Mouse (Mus musculus): ENCODE measurements around the gene Spag6.
A peak's percentile ranks its signal among the peaks of the same experiment; 100 is the strongest.

The Spag6 gene

DNA sequence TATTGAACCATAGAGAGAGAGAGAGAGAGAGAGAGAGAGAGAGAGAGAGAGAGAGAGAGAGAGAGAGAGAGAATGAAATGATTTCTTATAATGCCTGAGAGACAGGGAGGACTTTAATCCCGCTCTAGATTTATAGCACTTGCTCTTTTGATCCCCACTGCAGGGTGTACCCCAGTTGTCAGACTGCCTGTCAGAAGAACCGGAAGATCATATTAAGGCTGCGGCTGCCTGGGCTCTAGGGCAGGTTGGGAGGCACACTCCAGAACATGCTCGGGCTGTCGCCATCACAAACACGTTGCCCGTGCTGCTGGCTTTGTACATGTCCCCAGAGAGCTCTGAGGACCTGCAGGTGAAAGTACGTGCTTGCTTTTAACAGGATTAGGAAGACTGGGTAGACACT lies 43.2 kb downstream of the Spag6 start:
- DNase-seq: no peak

DNA sequence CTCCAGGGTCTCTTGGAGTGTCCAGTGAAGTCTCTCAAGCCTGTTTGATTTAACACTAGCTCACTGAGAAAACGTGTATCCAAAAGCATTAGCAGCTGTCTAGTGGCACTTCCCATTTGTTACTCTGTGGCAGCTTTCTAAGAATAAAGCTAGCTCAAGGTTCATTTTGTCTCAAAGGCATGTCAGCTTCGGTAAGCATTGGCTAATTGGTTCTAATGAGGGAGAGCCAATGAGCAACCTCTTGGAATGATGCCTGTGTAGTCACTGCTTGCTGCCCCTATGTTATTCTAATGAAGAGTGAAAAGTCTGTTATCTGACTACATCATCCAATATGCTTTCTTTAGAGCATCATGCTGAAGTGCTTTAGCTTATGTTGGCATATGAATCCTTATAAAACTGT lies 45.4 kb downstream of the Spag6 start:
- no peak for DNase-seq

DNA sequence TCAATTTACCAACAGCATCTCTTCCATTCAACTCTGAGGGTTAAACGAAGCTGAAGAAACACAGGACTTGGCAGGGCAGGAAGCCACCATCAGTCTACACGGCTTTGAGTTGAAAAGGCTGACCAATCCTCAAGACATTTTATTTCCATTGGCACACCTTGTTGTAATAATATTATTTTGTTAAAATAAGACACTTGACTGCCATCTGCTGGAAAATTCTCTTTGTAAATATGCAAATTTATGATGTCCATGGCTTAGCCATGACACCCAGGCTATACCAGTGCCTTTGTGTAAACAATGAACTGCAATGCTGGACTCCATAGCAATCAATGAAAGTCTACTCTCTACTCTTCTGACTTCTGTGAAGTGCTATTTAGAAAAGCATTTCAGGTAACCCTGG lies 62.3 kb downstream of the Spag6 start:
- no peak for DNase-seq

DNA sequence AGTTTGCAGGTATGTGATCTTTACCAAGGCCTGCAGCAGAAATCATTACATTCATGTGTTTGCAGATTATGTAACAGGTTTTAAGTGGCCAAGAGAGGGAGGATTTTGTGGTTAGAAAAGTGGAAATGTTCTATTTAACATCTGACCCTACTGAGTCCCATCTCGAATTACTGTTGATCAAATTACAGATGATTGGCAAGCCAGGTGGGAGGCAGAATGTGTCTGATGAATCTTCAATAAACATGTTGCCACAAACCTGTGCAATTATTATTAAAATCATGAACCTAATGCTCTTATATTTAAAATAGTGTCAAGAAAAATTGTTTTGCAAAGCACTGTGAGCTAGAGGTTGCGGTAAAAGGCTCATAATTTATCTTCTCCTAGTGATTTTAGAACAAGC lies 71.0 kb downstream of the Spag6 start:
- no peak for DNase-seq

DNA sequence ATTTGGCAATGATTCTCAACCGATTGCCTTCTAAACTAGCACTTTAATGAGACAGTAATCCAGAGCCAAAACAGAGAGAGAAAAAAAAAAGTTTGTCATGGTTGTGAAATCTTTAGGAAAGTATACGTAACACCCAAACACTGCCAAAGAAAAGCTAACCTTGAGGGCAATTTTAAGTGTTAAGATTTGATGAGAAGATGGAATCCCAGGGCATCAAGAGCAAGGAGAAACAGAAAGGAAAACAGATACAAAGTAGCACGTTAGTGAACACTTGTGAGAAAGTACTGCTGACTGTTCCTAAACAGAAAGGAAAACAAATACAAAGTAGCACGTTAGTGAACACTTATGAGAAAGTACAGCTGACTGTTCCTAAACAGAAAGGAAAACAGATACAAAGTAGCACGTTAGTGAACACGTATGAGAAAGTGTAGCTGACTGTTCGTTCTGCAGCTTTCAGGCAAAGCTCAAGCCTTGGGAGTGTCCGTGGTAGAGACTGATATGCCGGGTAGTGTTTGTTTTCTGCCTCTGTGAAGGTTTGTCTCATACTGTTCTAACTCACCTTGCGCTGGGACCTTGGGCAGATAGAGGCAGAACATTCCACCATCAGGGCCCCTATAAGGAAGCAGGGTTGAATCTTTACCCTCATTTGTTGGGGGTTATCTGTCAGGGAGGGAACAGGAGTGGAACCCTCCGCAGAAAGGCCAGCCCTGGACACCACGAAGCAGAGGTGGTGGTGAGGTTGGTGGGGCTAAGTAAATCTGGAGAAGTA lies 71.8 kb downstream of the Spag6 start:
- peak in 1 of 2 experiments; percentile 1 for DNase-seq

DNA sequence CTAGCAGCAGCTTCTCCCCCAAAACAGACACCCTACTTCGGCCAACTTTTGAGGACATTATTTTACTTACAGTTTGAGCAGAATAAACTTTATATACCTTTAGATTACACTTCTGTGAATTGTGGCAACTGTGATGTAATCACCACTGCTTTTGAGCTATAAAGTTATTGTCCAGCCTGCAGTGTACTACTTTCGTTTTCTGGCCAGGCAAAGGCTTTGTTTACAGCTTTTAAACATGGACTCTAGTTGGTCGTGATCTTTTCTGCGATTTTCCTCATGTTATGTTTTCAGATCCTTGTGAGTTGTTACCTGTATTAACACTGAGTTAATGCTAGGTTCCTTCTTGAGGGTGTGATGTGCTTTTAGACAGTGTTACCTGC lies 72.6 kb downstream of the Spag6 start:
- DNase-seq: no peak

DNA sequence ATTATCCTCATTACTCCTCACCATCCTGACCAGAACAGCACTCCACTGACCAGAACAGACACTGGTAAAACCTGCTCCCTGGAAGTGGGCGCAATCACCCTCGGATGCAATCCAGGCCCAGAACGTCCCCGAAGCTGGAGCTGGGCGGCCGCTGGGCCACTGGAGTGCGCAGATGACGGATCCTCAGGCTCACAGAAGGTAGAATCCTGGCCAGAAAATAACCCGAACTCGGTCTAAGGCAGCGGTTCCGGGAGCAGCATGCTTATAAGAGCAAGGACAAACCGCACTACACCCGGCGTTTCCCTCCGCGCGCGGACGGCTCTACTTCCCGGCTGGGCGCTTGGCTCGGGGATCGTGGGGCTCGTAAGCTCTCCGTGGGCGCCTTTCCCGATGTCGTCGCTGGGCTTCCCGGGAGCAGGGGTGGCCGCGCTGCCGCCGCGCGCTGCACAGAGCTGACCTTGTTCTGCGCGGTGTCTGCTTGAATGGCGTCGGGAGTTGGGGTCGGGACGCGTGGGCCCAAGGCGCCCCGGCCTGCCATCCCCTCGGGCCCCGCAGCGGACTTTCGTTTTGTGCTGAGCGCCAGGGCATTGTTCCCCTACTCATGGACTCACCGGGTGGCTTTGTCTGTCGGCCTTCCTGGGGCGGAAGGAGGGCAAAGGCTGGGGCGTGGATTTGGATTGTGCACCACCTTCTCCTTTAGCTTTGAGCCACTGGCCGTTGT lies 73.1 kb downstream of the Spag6 start:
- peak; percentile 57 for DNase-seq

DNA sequence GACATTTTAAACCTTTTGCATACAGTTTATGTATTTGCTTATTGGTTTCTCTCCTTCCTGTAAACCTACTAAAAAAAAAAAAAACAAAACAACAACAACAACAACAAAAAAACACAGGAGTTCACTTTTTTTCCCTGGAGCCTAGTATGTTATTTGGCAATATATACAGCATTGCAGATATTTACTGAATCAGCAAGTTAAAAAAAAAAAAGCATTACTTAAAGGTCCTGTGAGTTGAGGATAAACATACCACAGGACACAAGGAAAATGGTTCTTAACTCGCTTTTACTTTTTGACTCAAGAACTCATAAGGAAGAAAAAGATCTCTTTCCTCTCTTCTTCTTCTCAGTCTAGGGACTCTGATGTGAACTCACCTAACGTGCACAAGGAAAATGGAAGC lies 74.6 kb downstream of the Spag6 start:
- no peak for DNase-seq

DNA sequence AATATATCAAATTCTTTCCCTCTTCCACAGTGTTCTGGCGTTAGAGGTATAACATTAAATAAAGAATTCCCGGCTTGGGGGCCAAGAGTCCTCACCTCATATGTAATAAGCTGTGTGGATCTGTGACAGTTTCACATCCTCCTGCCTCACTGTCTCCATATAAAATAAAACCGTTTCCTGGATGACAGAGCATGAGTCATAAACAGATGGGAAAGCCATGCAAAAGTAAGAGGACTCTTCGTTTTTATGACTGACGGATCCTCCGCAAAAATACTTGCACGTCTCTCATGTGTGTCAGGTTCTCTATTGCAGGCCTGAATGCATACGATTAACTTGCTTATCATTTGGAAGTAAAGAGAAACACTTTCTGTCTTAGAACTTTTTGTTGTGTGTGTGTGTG lies 78.6 kb downstream of the Spag6 start:
- DNase-seq: no peak

DNA sequence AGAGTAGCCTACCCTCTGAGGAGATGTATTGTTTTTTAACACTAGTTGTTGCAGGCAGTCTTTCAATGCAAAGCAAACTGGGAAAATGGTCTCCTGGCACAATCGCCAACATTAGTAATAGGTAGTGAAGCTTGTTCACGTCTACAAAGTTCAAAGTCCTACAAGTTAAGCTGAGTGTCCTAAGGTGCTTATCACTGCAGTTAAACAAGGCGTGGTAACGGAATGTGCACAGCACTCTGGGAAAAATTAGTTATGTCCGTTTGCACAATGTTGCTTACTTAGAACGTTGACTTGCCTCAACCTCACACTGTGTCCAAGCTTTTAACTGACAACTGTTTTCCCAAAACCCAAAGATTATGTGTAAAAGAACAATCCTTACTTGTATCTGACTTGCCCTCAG lies 80.5 kb downstream of the Spag6 start:
- no peak for DNase-seq

DNA sequence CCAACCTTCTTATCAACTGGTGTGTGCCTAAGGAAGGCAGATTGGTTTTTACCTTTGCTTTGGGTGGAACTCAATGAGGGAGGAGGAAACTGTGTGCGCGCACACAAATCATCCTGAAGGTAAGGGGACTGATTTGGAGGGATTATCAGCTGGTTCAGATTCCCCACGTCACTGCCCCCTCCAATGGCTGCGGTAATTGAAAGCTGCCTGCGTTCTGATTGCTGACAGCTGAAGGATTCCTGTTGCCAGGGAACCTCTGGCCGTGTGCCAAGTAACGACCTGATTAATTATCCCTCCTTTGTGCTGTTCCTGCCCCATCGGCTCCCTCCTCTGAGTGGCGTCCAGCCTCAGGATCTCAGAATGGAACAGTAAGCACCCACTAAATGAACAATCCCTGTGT lies 84.4 kb downstream of the Spag6 start:
- DNase-seq: no peak

DNA sequence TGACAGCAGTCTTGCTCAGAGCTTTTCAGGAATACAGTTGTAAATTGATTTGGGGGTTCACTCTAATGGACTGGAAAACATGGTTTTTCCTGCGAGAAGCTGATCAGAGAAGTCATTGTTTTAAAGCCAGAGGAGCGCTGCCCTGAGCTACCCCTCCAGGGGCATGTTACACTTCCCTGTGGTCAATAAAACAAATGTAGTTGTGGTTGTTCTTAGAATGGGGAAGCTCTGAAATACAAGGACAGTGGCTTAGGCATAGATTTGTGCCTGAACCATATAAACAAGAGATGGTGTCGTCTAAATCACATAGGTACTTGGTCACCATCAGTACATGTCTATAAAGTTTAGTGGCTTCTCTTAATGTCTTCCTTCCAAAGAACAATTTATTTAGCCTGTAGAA lies 86.0 kb downstream of the Spag6 start:
- no peak for DNase-seq

DNA sequence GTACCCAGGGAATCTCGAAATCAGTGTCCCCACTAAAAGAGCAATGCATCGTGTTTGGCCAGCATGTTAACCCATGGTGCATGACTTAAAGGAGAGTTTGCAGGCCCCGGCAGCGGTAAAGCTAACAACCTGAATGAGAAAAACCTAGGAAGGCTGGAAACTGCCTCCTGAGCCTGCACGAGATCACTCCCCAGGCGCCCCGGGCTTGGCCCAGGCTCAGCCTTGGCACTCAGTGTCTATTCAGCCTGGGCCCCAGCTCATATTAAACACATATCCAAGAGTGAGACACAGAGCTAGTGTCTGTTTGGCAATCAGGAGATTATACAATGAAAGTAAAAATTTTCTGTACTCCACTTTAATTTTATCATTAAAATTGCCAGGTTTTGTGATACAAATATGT lies 87.5 kb downstream of the Spag6 start:
- no peak for DNase-seq

DNA sequence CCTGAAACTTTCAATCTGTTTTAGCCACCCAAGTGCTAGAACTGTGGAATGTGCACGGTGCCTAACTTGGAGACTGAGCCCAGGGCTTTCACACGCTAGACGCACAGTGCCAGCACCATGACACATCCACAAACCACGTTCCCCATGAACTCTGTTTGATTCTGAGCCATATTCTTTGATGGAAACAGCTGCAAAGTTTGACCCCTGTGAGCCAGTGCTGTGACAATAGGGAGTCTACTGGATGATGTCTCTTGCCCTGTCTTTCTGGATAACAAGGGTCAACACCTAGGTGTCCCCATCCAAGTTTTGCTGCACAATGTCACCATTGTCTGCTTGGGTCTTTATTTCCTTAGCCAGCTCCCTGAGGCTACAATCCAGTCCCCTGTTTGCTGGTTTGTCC lies 100.4 kb downstream of the Spag6 start:
- DNase-seq: no peak

DNA sequence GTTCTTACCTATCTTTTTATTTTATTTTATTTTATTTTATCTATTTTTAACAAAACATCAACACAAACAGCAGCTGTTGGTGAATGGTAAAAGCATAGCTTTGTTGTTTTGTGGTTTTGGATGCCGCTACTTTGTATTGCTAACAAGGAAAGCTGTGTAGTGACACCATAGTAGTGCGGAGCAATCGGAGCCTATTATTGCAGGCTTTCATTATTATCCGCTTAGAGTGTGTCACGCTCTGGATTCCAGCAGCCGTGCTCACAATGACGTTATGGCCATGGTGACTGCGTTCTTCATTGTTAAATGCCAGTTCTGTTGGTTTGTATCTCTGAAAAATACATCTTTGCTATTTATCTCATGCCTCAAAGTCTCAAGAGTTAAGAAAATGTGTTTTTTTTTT lies 103.9 kb downstream of the Spag6 start:
- no peak for DNase-seq

DNA sequence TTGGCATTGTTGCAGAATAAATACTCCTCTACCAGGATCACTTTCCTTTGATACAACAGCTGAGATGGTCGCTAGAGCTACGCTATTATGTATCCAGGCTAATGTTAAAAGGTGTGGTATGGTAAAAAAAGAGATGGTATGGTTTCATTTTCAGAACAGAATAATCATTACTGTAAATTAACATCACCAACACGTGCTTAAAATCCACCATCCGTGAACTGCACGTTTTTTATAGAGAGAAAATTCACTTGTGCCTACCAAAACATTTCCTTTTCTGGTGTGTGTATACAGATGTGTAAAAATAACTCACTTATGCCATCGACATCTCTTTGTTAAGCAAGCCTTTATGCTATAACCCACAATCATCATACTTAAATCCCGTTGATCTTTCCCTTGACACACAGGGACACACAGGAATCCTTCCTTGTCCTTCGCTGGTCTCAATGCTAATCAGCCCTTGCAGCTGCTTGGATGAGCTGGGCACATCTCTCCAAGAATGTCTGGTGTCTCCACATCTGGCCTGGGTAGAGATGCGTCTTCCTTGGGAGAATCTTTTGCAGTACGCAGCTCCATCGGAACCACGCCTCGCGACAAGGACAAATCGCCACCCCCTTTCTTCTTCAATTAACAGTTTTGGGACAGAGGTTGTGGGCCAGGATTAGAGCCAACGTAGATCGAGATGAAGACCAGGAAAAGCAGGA lies 105.6 kb downstream of the Spag6 start:
- DNase-seq: no peak

Data from thymus, adult 18-20 months (tissue).